Mouse (Mus musculus) bone marrow, adult 2 months (tissue): ENCODE measurements around the gene Mpl.

Experiments used
- CTCF ChIP-seq: fragments of 200-500 bp; IDR thresholded peaks from 2 replicates; pipeline ENCODE4 v1.5.1; 2011; ENCODE audit warnings: low read length, control low read depth; ENCODE audit not compliant: control insufficient read depth, insufficient read depth
- POLR2A ChIP-seq: fragments of 200-500 bp; IDR thresholded peaks from 2 replicates; pipeline ENCODE4 v1.6.1; 2011; ENCODE audit warnings: low read depth, mild to moderate bottlenecking, control low read depth, low read length, borderline replicate concordance; ENCODE audit not compliant: control insufficient read depth

DNA sequence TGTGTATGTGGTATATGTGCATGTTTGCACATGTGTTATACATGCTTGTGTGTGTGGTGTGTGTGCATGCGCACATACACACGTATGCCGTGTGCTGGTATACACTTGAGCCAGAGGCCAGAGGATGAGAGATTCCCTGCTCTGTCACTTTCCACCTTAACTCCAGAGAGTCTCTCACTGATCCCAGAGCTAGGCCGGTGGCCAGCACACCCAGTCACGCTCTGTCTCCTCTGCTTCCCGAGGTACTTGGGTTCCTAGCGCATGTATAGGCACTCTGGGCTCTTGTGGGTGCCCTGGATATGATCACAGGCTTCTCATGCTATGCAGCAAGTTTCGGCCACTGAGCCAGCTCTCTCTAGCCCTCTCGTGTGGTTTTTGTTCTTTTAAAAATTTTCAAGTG is 43.5 kb upstream of the Mpl start:
- TF ChIP-seq POLR2A (no peak), CTCF (no peak)
